Mouse (Mus musculus): ENCODE results near the gene Cyp2a5.
"Not testable (repeated sequence)": the region's sequence is repeated elsewhere in the genome, so short reads cannot be mapped to it uniquely, and the experiment has no call there.

Gene Cyp2a5

GRCm38 (mm10) chr7:26835059-26835458 is at the start of gene Cyp2a5:
TSS of gene Cyp2a5 (plus strand) at chr7:26835305.
- not testable (repeated sequence) for DNase-seq (ENCODE audit: low read depth, low spot score)

- DNase-seq (ENCODE audit: low read depth, low spot score), result not testable (repeated sequence)
Measured at GRCm38 (mm10) chr7:26786013-26786412, 49.1 kb upstream of the Cyp2a5 start.

GRCm38 (mm10) chr7:26789984-26790383 is 45.1 kb upstream of the Cyp2a5 start:
- DNase-seq (ENCODE audit: low read depth, low spot score), result no peak

DNA sequence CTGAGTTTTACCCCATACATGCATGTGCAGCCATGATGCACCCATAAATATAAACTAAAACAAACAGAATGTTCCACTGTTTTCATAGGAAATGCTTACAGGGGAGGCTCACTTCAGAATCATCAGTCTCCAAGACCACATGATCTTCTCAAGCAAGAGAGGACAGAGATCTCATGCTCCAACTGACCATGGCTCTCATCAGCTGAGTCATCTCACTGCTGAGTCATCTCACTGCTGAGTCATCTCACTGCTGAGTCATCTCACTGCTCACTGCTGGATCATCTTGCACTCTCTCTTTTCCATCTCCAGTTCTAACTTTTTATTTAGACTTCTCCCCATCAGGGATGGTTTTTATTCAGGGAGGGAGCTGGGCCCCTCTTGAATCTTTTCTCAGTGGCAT is 35.0 kb upstream of the Cyp2a5 start:
- DNase-seq (ENCODE audit: low read depth, low spot score), result no peak

GRCm38 (mm10) chr7:26800996-26801395 is 34.1 kb upstream of the Cyp2a5 start:
- DNase-seq (ENCODE audit: low read depth, low spot score), result no peak

- no peak for DNase-seq (ENCODE audit: low read depth, low spot score)
Measured at GRCm38 (mm10) chr7:26808592-26808991, 26.5 kb upstream of the Cyp2a5 start, which contains the start of gene Cyp2g1. TSS of gene Cyp2g1 (plus strand) at chr7:26808892.

DNA sequence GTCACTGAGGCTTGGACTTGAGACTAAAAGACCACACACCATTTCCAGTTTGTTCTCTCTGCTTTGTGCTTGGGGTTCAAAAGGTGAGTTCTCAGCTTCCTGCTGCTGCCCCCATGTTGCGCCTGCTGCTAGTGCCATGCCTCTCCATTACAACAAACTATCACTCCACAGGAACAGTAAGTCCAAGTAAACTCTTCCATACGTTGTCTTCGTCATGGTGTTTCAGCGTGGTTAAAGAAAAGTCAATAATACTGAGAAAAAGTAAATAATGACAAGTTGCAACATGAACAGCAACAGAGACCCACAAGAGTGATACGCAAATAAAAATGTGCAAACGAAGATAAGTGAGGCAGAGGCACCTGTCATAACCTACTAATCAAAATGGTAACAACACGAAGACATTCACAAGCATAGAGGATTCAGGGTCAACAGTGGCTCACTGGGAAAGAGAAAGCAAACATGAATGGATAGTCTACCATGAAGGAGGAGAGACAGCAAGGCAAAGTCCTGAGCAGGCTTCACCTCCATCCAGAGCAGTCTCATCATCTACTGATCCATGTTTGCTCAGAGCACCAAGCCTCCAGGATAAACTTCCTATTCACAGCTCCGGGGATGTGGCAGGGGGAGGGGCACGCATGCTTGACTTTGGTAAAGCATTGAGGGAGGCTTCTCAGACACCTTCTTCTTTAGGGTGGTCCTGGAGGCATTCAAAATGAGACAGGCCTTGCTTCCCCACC is 3.4 kb upstream of the Cyp2a5 start:
- DNase-seq (ENCODE audit: low read depth, low spot score), result not testable (repeated sequence)

GRCm38 (mm10) chr7:26832668-26833067 is 2.4 kb upstream of the Cyp2a5 start:
- DNase-seq (ENCODE audit: low read depth, low spot score), result not testable (repeated sequence)

DNA sequence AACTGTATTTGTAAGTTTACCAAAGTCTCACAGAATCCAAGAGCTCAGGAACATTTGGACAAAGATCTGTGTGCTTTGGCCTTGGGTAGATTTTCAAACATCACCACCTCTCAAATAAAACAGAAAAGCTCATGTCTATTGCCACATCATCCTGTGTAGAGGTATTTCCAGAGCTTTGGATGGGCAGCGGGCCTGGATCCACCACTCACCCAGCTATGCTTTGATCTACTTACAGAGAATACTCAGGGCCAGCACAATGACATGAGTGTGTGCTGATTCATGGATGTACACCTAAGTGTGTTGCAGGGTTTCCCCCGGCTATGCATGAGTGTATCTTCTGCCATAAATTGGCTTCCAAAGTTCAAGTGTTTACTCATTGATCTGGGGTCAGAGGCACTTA is 8.3 kb downstream of the Cyp2a5 start:
- DNase-seq (ENCODE audit: low read depth, low spot score), result not testable (repeated sequence)

DNA sequence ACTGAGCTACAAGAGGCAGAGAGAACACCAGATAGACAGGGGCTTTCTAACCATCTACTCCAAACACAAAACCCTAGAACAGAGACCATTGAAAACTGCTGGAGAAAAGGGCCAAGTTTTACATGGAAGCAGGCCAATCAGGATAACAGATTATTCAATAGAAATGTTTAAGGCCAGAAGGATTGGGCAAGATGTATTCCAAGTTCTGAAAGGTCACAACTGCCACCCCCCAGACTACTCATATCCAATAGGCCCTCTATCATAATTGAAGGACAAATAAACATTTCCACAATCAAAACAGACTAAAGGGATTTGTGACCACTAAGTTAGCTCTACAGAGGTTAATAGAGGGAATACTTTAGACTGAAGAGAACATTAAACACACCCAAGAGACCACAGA is 15.0 kb downstream of the Cyp2a5 start:
- not testable (repeated sequence) for DNase-seq (ENCODE audit: low read depth, low spot score)

- not testable (repeated sequence) for DNase-seq (ENCODE audit: low read depth, low spot score)
Measured at GRCm38 (mm10) chr7:26878581-26878980, 43.5 kb downstream of the Cyp2a5 start.

GRCm38 (mm10) chr7:26880600-26880999 is 45.5 kb downstream of the Cyp2a5 start:
- not testable (repeated sequence) for DNase-seq (ENCODE audit: low read depth, low spot score)

Data from retina, postnatal 7 days (tissue).